Mouse (Mus musculus) E14TG2a.4 (cell line): ENCODE results near the gene Camk2n1.

Experiments used
- H3K27me3 ChIP-seq: 2 replicates; pipeline ENCODE4 v1.6.1; 2014; ENCODE audit warnings: low read length, control low read depth; ENCODE audit not compliant: insufficient read depth
- H3K36me3 ChIP-seq: 2 replicates; pipeline ENCODE4 v1.6.1; 2014; ENCODE audit warnings: low read length, control low read depth; ENCODE audit not compliant: insufficient read depth
- H3K4me1 ChIP-seq: replicated peaks from 2 replicates; pipeline ENCODE4 v1.6.1; 2014; ENCODE audit warnings: low read depth, low read length, control low read depth
- H3K4me3 ChIP-seq: replicated peaks from 2 replicates; pipeline ENCODE4 v1.5.1; 2014; ENCODE audit warnings: mild to moderate bottlenecking, low read length
- H3K9me3 ChIP-seq: 2 replicates; pipeline ENCODE4 v1.6.1; 2014; ENCODE audit warnings: low read length, control low read depth
- CTCF ChIP-seq: conservative IDR thresholded peaks from 2 replicates; pipeline ENCODE4 v1.5.1; 2014; ENCODE audit warnings: low read length
- NANOG ChIP-seq: IDR thresholded peaks from 2 replicates; pipeline ENCODE4 v1.6.1; 2014; ENCODE audit warnings: borderline replicate concordance, low read length, mixed read lengths
- POU5F1 ChIP-seq: IDR thresholded peaks from 2 replicates; pipeline ENCODE4 v1.6.1; 2014; ENCODE audit warnings: low read length, borderline replicate concordance

The Camk2n1 gene

DNA sequence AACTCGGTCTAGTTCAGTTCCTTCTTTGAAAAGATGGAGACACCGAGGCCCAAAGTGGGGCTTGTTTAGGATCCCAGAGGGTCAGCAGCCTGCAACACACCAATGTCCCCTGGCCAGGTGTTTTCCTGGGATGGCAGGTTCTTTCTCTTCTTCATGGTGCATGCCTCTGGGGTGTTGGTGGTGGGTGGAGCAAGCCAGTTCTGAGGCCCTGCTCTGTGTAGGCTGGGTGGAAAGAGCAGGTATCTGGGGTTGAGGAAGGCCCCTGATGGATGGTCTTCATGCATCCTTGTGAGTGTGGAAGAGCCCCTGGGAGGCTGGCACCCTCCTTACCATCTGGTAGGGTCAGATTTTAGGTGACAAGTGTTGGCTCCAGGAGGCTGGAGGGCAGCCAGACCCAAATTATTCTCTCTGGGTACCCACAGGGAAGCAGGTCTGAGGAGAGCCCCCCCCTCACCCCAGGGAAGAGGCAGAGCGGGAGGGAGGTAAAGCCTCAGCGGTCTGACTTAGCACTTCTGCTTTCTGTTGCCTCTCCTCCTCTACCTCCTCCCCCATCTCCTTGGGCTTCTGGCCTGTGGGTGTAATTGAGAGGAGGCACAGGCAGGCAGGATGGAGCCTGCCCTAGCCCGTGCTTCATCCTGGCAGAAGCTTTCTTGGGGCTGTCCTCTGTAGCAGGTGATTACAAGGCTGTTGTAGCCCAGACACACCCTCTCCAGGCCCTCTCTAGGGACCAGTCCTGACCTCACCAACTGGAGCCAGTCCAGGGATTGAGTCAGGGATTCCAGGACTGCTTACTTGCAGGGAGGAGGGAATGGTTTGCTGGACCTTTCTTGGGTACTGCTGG is 39.3 kb downstream of the Camk2n1 start:
- Histone ChIP-seq H3K27me3 (0 out of 2 replicates have a peak, but pooled peaks cover 2% of the 10 kb centered on the region), H3K36me3 (no peaks in the 10 kb centered on the region), H3K4me3 (no peak overlapping the region), H3K4me1 (peaks cover 67% of the 10 kb centered on the region), H3K9me3 (no peaks in the 10 kb centered on the region)
- TF ChIP-seq CTCF = no peak
- TF ChIP-seq NANOG = no peak
- TF ChIP-seq POU5F1 = no peak

DNA sequence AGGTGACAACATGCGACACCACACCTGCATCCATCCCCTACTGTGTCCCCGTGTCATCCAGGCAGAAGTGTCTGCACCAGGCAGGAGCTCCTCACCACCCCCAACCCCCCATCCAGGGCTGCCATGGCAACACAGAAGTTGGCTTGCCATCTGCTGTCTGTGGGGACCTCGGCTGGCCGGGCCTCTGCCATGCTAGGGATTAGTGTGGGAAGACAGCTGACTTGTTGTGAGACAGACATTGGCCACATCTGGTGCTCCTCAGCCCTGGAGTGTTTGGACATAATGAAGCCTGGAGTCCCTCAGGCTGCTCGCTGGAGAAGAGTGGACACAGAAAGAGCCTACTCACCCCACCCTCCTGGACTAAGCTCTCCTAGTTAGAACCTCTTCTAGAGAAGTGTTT is 40.8 kb downstream of the Camk2n1 start:
- TF ChIP-seq NANOG (no peak), POU5F1 (no peak), CTCF (no peak)
- H3K36me3 ChIP-seq = no peaks in the 10 kb centered on the region
- no peak overlapping the region for H3K4me3 ChIP-seq
- H3K4me1 ChIP-seq = peaks cover 73% of the 10 kb centered on the region
- H3K27me3 ChIP-seq = 0 out of 2 replicates have a peak, but pooled peaks cover 2% of the 10 kb centered on the region
- no peaks in the 10 kb centered on the region for H3K9me3 ChIP-seq

DNA sequence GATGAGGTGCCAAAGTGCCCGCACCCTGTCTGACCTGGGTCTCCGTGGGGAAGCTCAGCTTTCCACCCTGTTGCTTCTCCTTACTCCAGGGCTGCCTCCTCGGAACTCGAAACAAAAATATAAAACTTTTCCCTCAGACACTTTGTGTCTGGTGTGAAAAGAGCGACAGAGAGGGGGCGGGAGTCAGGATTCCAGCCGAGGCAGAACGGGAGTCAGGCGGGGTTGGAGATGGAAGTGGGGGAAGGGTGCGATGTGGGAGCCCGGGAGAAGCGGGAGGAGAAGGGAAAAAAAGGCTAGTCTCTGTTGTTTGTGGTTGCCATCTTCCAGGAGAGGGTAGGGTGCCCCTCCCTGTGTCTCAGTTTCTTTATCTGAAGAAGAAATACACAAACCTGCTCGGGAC is 41.7 kb downstream of the Camk2n1 start:
- TF ChIP-seq CTCF (no peak), NANOG (no peak), POU5F1 (no peak)
- H3K9me3 ChIP-seq = no peaks in the 10 kb centered on the region
- H3K27me3 ChIP-seq = 0 out of 2 replicates have a peak, but pooled peaks cover 2% of the 10 kb centered on the region
- no peaks in the 10 kb centered on the region for H3K36me3 ChIP-seq
- peaks cover 70% of the 10 kb centered on the region for H3K4me1 ChIP-seq
- peak overlapping the region; percentile 37 for H3K4me3 ChIP-seq

DNA sequence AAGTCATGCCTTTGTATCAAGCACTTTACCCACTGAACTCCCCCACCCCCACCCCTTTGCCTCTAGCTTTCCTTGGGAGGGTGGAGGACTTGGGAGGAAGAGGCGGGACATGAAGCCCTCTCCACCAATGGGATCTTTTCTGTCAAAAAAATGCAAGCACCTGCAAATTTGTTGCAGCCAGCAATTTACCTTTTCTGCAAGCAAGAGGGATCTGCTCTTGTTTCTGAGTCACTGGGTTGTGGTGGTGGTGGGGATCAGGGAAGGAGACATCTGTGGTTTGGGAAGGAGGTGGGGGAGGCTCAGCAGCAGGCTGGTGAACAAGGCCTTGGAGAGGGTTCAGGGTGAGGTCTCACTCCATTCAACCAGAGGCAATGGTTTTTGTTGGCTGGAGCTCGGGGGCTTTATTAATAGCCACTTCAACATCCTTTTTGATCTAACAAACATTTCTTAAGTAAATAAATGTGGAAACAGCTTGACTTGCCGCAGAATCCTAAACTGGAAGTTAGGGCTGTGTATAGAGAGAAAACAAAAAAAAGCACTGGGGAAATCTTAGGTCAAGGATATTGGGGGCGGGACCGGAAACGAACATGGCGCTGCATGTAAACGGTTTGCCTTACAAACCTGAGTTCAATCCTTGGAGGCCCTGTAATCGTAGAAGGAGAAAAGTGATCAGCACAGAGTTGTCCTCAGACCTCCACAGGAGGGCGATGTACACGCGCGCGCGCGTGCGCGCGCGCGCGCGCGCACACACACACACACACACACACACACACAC is 42.8 kb downstream of the Camk2n1 start:
- Histone ChIP-seq H3K4me3 (peak overlapping the region; percentile 37; the same call in 1 of the 2 replicates), H3K27me3 (0 out of 2 replicates have a peak, but pooled peaks cover 2% of the 10 kb centered on the region), H3K4me1 (peaks cover 72% of the 10 kb centered on the region), H3K9me3 (no peaks in the 10 kb centered on the region), H3K36me3 (no peaks in the 10 kb centered on the region)
- TF ChIP-seq NANOG (no peak), CTCF (no peak; the same call in 1 of the 2 replicates), POU5F1 (no peak)

DNA sequence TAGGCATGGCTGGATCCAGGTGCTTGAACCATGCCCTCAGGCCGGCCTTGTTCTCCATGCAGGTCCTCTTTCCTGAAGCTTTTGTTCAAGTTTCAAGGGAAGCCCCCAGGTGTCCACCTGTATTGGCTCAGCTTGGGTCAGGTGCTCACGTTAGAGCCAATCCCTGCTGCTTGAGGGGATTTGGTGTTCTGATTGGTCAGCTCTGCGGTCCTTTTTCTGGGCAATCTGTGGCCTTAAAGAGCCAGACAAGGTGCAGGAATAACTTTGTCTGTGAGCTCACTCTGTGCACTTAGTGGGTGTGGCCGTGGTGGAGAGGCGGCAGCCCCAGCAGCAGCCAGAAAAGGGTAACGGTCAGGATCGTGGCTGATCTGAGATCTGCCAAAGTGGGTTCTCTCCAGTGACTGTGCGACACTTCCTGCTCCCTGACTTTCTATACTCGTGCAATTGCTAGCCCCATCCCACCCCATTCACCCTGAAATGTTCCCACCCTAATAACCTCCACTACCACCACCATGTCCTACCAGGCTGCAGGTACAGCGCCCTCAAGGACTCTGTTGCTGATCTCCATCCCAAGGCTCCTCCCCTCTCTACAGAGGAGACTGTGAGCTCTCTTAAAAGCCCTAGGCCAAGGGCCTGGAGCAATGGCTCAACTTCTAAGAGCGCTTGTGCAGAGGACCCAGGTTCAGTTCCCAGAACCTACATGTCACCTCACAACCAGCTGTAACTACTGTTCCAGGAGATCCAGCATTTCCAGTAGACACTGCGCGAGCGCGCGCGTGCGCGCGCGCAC is 45.9 kb downstream of the Camk2n1 start:
- H3K36me3 ChIP-seq = no peaks in the 10 kb centered on the region
- peaks cover 12% of the 10 kb centered on the region for H3K27me3 ChIP-seq
- no peak for TF ChIP-seq POU5F1
- TF ChIP-seq CTCF = no peak
- TF ChIP-seq NANOG = no peak
- no peaks in the 10 kb centered on the region for H3K9me3 ChIP-seq
- peaks cover 65% of the 10 kb centered on the region for H3K4me1 ChIP-seq
- peak overlapping the region; percentile 62 for H3K4me3 ChIP-seq

DNA sequence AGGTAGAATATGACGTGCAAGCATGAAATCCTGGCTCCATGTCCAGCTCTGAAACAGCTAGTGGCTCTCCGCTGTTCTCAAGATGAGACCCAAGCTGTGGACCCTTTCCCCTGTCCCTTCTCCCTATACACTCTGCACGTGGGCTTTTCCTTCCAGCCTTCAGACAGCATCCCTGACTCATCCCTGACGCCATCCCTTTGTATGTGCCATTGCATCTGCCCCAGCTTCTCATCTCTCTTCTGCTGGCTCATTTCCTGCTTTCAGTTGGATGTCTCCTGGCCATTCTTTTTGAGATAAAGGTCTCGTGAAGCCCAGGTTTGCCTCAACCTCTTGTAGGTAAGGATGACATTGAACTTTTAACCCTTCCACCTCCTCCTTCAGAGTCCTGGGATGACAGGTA is 46.9 kb downstream of the Camk2n1 start:
- H3K27me3 ChIP-seq = peaks cover 12% of the 10 kb centered on the region
- no peak for TF ChIP-seq NANOG
- TF ChIP-seq POU5F1 = no peak
- no peak for TF ChIP-seq CTCF
- no peak overlapping the region for H3K4me3 ChIP-seq
- H3K36me3 ChIP-seq = no peaks in the 10 kb centered on the region
- no peaks in the 10 kb centered on the region for H3K9me3 ChIP-seq
- peaks cover 61% of the 10 kb centered on the region for H3K4me1 ChIP-seq

DNA sequence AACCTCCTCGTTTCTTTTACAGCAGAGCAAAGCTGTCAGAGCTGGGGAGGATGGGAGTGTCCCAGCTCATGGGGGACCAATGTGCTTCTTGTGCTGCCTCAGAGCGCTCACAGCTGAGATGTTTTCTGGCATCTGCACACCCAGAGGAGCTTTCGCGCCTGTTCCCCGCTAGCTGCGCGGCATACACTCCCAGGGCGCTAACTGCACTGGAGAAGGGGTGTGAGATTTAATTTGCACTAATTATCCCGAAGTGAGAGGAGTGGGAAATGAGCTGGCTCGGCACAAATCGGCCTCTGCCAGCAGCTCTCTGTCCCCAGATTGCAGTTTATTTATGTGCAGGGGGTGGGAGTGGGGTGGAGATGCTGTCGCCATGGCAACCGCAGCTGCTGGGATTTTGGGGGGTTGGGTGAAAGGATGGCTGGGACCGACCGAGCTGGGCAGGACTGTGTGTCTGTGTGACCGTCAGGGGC is 50.6 kb downstream of the Camk2n1 start:
- Histone ChIP-seq H3K36me3 (no peaks in the 10 kb centered on the region), H3K27me3 (peaks cover 14% of the 10 kb centered on the region)
- TF ChIP-seq POU5F1 (no peak), CTCF (no peak), NANOG (no peak)

More for the DNA sequence above, 50.6 kb downstream of the Camk2n1 start:
- no peaks in the 10 kb centered on the region for H3K9me3 ChIP-seq
- peak overlapping the region; percentile 46 for H3K4me3 ChIP-seq
- peaks cover 26% of the 10 kb centered on the region for H3K4me1 ChIP-seq
